Mouse (Mus musculus) ovary, adult 18-20 months (tissue): Measurements from ENCODE around the gene Dctn2.

Experiments
- DNase-seq: peaks from one replicate; pipeline ENCODE4 v3.0.0; 2022; ENCODE audit warnings: low spot score, mixed read lengths

Dctn2 gene

GRCm38 (mm10) chr10:127266112-127267091 lies at the start of gene Dctn2:
Gene Dctn2, plus strand, starts transcription at chr10:127266368.
- peak; percentile 94 for DNase-seq

DNA sequence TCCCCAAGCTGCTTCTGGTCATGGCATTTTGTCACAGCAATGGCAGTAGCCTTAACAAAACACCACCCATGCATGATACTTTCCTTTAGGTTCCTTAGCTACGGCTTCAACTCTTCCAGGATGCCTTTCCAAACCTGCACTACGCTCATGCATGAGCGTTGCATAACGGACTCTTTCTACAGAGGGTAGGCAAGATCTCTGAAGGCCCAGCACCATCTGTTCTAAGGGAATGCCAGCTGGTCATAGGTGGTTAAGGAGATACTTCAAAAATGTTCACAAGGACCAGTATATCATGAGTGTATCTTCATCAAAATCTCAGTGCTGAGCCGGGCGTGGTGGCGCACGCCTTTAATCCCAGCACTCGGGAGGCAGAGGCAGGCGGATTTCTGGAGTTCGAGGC lies 49.7 kb upstream of the Dctn2 start:
- no peak for DNase-seq

GRCm38 (mm10) chr10:127217177-127217576 lies 49.0 kb upstream of the Dctn2 start:
- DNase-seq: no peak

DNA sequence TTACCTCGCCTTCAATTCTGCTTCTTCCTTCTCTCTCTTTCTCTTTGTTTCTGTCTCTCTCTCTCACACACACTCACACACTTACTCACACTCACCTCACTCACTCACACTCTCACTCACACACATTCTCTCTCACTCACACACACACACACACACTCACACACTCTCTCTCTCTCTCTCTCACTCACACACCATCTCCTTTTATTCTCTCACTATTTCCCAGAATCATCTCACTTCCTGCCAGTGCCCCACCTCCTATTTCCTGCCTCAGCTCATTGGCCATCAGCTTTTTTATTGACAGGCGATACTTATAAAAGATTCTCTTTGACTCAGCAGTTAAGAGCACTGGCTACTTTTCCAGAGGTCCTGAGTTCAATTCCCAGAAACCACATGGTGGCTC lies 47.8 kb upstream of the Dctn2 start:
- no peak for DNase-seq

GRCm38 (mm10) chr10:127225213-127225612 lies 41.0 kb upstream of the Dctn2 start:
- no peak for DNase-seq

DNA sequence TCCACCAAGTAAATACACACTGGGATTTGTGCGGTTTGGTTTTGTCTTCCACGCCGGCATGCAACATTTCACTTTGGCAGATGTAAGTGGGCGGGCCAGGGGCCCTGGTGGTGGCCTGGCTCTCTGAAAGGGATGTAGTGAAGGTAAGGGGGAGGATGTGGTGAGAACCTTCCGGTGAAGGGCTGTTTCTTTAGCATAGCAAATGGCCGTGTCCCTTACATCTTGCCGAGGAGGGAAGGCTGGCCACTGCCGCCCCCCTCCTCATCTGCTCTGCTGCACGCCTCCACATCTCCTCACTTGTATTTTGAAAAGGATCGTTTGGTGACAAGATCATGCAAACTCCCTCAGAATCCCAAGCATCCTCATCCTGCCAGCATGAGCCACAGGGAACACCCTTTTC lies 40.4 kb upstream of the Dctn2 start:
- DNase-seq: no peak

GRCm38 (mm10) chr10:127226318-127226895 lies 39.8 kb upstream of the Dctn2 start:
- peak; percentile 37 for DNase-seq

- DNase-seq: no peak
These were observed 39.0 kb upstream of the Dctn2 start for GRCm38 (mm10) chr10:127227163-127227562.

DNA sequence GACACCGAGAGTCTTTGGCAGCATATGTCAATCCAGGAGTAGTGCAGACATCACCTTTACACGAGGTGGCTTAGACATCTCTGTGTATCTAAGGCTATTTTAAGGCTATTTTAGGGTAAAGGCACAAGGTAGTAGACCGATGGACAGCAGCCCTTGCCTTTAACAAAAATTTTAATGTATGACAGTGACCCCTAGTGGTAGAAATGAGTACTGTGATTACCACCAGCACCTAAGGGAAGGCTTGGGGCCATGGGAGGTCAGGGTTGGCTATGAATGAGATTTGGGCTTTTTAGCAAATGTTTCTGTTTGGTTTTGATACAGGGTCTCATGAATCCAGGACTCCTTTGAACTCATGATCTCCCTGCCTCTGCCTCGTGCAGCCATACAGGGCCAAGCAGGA lies 37.3 kb upstream of the Dctn2 start:
- no peak for DNase-seq

DNA sequence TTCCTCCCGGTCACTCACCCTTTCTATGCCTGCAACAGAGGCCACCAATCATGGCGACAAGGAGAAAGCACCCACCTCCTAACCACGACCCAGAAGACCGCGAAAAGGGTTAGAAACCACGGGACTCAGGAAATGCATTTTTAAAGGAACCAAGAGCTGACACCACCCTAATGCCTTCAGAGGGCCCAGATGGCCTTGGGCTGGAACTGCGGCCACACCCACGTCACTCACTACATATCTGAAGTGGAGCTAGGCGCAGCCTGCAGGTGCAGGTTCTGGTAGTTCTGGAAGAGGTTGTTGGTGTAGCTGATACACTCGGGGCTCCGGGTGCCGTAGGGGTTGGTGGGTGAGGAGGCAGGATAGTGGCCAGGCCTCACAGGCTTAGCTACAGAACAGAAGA lies 35.5 kb upstream of the Dctn2 start:
- no peak for DNase-seq

DNA sequence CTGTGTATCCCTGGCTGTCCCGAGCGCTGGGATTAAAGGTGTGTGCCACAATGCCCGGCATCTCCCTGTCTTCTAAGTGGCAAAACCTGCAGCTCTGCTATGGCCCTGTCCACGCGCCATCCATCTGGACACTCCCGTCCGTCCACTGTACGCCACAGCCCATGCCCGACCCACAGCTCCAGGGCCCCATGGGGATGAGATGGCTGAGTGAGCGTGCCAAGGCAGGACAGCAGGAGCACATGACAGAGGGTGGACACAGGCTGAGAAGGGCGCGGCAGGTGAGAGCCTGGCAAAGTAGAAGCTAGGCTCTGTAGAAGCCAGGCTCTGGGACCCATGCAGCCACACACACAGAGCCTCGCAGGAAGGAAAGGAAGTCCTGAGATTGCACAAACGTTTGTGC lies 34.4 kb upstream of the Dctn2 start:
- DNase-seq: no peak

DNA sequence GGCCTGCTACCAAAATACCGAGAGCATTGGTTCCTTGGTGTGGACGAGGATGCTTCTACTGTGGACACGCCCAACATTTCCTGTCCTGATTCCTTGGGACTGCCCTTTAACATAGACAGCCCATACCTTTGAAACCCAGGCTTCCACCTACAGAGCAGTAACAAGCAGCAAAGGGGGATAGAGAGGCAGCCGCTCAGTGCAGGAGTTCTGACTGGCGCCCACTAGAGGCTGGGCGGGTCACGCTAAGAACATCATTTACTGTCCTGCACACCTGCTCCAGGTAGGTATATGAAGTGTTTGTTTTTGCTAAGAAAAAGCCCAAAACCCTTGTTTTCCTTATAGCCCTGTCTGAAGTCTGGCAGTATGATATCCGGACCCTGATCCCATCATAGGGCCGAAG lies 33.0 kb upstream of the Dctn2 start:
- DNase-seq: no peak

GRCm38 (mm10) chr10:127236541-127236940 lies 29.6 kb upstream of the Dctn2 start:
- DNase-seq: no peak

GRCm38 (mm10) chr10:127238241-127238824 lies 27.8 kb upstream of the Dctn2 start:
- DNase-seq: no peak

DNA sequence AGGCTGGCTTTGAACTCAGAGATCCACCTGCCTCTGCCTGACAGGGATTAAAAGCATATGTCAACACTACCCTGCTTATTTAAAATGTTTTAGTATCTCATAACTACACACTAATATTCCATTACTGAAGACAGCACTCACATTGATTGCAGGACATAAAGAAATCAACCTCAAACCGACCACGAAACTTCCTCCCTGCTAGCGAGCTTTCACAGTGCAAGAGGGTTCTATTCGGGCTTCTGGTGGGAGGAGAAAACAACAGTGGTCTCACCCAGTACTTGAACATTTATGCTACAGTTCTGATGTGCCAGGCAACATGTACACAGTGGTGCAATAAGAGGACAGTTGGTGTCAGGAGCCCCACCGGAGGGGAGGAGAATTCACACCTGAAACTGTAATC lies 15.4 kb upstream of the Dctn2 start:
- no peak for DNase-seq

DNA sequence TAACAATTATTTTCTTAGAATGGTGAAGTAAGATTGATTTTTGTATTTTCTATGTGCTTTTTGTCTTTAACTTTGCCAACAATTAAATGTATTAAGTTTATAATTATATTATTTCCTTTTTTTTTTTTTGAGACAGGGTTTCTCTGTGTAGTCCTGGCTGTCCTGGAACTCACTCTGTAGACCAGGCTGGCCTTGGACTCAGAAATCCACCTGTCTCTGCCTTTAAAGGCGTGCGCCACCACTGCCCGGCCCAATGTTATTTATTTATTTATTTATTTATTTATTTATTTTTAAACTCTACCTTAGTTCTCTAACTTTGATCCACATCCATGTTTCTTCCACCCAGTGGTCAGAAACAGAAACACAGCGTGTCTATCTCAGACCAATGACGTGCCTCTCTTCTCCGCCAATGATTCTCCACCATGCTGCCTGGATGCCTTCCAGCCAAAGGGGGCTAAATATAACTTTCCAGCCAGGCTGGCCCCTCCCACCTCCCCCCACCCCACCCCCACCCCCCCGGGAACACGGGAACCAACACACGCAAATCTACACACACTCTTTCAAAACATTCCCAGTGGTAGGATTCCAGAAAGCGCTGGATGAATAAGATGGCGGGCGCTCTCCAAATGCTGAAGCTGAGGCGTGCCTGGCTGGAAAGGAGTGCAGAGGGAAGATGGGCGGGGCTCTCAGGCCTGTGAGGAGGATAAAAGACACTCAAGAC lies 10.4 kb upstream of the Dctn2 start:
- peak; percentile 39 for DNase-seq

GRCm38 (mm10) chr10:127257790-127258189 lies 8.4 kb upstream of the Dctn2 start:
- DNase-seq: no peak

GRCm38 (mm10) chr10:127258489-127258888 lies 7.7 kb upstream of the Dctn2 start:
- DNase-seq: no peak

- DNase-seq: no peak
These were observed 4.2 kb upstream of the Dctn2 start for GRCm38 (mm10) chr10:127261706-127262547.

DNA sequence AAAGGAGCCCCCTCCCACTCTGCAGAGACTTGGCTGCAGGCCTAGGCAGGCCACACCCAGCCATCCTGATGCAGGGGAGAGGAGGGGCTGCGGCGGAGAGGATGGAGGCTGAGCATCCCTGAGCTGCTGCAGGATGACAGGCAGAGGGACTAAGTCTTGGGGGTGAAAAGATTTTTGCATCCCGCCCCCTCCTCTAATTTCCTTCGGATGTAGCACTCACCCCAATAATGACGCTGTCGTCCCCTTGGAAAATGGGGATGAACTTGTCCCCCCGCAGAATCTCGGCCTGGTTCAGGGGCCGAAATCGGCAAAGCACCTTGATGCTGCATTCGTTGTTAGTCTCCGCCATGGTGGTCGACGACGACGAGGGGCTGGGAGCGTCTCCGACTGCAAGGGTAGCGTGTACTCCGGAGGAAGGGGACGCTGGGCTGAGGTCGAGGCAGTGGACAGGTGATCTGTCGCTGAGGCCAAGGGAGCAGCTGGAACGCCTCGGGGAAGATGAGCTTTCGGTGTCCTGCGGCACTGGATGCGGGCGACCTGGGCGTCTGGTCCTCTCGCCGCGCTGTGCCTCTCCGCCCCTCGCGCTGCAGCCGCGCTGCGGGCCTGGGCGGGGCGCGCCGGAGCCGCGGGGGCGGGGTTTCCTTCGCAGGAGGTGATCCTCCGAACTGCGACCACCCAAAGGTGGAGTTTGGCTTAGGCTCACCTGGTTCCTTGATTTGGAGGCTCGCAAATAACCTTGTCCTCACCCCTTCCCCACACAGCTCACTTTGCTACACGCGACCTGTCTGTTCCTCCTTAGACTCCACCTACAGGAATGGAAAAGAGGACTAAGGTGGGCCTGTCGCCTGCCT lies 3.4 kb upstream of the Dctn2 start, which contains the start of gene Kif5a:
Gene Kif5a, minus strand, starts transcription at position 801 of the 851 bp plus-strand sequence.
- no peak for DNase-seq
